Mouse (Mus musculus): Measurements from ENCODE around the gene Nek7.

- no peak for TF ChIP-seq CTCF (IDR thresholded peaks at IDR 0.05; ENCODE audit: extremely low read depth, insufficient read depth, low read length)
- no peak for TF ChIP-seq POLR2A (IDR thresholded peaks at IDR 0.05; ENCODE audit: extremely low read depth, insufficient read depth, low read length)
These were observed 69.8 kb downstream of the Nek7 start for GRCm38 (mm10) chr1:138550184-138550583.

All from cortical plate, adult 2 months (tissue).